Mouse (Mus musculus) urinary bladder, postnatal 4 days (tissue): ENCODE data around the gene Slc25a44.
"Not testable (repeated sequence)": the region's sequence is repeated elsewhere in the genome, so short reads cannot be mapped to it uniquely, and the experiment has no call there.

Experiments used
- DNase-seq, 2 experiments: peaks; one replicate each; pipeline ENCODE4 v3.0.0; 2021 to 2022; ENCODE audit warnings: low spot score in 2 of 2

Gene Slc25a44

DNA sequence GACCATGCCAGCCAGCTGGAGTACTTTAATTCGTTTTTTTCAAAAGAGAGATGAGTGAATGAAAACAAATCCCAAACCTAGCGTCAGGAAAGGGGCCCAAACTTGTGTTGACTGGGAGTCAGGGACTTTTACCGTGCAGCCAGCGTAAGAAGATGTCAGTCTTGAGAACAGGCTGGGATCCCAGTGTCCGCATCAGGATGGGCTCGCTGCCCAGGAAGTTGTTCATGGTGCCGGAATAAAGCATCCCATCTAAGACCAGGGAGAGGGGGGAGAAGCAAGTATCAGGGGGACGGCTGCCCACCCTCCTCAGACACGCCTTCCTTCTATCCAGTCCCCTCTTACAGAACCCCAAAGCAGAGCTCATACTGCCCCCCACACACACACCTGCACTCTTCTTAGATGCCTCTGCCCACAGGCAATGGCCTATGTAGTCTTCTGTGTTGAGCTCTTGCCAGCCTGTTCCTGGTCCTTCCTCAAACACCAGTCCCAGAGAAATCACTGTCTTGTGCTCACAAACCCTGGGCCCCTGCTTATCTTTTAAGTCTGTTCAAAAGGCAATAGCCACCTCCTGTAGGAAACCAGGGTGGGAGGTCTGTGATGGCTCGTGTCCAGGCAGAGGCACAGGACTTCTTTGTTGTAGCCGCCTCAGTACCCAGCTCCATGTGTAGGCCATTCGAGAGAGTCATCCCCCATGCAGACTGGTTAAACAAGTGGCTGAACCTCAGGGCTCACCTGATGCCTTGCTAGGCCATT is 25.6 kb upstream of the Slc25a44 start:
- no peak for DNase-seq

DNA sequence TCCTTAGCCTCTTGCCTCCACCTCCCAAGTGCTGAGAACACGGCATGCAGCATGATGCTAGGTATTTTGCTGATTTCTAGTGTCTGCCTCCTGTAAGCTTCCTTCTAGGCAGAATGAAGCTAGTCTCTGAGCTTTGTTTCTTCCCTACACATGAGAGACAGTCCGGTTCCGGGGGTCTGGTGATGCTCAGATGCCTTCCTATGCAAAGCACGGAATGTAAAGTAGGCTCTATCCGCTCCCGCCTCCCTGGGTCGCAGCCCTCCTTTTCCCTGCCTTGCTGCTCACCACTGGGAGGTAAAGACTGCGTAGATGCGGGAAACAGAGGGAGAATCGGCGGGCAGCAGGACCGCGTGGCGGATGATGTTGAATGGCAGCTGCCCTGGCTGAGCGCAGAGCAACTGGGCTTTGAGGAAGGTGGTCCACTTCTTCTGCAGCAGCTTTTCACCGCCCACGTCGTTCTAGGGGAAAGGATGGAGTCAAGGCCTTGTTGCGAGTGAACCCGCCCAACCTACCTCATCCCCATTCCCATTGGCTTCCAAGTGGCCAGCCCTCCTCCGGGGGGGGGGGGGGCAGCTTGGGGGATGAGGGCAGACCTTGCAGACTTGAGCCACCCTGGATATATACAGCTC is 24.6 kb upstream of the Slc25a44 start:
- DNase-seq = peak in 1 of 2 experiments; percentile 56

DNA sequence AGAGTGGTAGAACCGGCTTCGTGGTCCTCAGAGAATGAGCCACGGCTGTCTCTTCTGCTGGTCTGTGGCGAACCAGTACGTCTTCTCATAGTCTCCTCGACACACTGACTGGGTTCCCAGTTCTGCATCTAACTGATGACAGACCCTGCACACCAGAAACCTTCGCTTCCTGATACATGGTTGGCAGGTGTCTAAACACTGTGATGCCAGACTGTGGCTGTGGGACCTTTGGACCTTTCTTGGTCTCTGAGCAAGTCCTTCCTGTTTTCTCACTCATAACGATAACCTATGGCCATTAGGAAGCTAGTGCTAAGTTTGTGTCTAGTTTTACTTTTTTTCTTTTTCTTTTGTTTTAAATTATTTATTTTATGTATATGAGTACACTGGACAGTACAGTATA is 23.5 kb upstream of the Slc25a44 start:
- no peak for DNase-seq

DNA sequence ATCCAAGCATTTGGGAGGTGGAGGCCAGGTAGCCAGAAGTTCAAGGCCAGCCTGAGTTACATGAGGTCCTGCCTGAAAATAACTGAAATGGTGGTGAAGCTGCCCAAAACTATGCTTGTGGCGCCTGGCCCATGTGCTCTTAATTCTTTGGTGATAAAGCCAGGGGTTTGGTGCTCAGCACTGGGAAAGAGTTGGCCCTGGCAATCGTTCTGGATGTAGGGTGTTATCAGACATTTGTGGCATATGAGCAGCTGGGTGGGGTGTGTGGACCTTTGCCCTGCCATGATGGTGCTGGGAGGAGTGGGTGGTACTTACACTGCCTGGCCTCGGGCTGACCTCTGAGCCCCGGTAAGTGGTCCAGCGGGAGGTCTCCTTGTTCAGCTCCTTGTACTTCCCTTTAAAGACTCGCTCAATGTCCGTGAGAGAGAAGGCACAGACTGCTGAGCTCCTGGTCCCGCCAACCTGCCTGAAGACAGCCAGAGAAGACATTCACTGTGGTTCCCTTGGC is 22.8 kb upstream of the Slc25a44 start:
- no peak for DNase-seq

DNA sequence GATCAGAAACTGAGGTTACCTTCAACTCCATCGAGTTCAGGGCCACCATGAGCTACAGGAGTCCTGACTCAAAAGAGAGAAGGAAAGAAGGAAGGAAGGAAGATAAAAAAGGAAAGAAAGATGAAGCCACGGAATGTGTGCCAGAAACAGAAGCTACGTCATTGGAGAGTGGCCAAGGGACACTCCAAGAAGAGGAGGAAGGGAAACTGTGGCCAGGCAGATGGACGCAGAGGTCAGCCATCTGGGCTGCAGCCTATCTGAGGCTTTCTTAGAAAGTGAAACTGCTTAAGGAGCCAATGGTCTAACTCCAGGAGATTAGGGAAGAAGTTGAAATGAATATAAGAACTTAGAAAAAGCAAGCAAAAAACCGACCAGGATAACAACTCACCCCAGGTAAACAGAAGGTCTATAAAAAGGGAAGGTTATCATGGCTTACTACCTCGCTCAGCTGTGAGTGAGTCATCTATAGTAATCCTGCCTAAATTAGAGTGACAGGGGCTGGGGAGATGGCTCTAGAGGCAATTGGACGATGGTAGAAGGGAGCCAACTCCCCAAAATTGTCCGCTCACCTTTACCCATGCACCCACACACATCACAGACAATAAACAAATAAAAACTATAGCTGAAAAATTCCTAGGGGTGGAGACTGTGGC is 21.7 kb upstream of the Slc25a44 start:
- DNase-seq = no peak

DNA sequence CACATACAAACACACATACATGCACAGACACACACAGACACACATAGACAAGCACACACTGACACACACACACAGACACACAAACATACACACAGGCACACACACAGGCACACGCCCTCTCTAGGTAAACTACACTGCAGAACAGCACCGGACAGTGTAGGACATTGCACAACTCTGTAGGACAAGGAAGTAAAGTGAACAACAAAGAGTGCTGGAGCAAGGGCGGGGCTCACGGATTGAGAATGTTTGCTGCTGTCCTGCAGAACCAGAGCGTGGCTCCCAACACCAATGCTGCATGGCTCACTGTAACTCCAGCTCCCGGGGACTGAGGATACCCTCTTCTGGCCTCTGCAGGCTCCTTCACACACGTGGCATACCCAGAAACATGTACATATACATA is 17.9 kb upstream of the Slc25a44 start:
- DNase-seq = no peak

DNA sequence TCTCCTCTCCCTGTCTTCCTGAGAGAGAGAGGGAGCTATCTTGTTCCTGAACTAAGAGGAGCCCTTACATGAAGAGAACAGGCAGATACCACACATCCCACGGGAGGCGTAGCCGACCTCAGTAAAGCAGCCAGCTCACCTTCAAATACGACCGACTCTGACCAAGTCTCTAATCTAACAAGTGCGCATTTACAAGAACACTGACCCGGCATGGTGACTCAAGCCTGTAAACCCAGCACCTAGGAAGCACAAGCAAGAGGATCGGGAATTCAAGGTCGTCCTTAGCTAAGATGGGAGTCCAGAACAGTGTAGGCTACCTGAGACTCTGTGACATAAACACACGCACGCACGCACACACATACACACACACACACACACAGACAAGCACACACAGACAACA is 17.5 kb upstream of the Slc25a44 start:
- DNase-seq = no peak

DNA sequence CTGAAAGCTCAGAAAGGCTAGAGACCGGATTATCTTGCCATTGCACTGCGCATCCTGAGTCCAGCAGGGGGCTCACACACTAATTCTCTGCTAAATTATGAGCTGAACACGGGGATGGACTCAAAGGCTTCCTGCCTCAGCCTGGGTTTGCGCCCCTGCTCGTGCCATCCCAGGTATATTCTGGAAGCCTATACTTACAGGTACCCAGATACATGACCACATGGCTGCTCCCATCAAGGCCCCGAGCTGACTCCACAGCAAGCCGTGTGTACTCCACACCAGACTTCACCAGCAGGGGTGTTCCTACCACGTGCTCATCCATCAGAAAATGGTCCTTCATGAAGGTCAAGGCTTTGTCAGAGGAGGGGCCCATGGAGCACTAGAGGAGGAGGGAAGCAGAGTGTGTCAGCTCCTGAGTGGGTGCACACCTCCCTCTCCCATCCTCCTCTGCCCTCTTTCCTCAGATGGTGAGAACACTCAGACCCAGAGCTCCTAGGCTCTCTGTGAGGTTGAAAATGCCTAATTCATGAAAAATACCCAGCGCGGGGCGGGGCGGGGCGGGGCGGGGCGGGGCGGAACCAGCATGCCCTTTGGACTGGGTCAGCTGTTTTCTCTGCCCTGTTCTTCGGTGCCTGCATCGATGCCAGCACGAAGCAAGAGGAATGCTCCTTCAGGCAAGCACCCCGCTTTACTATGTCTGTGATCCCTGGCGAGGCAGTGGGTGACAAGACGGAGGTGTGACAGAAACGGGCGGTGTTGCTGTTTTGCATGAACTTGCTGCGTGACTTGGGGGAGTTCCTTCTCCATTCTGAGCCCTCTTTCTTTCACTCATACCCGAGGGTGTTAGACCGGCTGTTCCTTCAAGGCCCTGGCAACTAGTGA is 15.8 kb upstream of the Slc25a44 start:
- DNase-seq = no peak

DNA sequence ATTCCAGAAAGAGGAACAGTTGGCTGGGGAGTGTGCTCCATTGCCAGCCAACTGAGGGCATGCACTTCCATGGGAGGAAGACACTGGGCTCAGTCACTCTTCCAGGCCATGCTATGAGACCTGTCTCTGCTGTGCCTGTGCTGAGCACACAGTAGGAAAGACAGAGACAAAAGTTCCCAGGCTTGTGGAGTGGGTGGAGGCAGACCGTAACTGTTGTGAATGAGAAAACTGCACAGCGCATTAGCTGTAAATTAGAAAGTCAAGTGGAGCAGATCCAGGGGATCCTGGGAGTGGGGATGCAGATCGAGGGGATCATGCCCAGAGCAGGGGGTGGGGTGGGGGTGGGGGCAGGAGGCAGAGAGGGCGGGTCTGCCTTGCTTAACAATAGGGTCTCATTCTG is 14.6 kb upstream of the Slc25a44 start:
- DNase-seq = no peak

DNA sequence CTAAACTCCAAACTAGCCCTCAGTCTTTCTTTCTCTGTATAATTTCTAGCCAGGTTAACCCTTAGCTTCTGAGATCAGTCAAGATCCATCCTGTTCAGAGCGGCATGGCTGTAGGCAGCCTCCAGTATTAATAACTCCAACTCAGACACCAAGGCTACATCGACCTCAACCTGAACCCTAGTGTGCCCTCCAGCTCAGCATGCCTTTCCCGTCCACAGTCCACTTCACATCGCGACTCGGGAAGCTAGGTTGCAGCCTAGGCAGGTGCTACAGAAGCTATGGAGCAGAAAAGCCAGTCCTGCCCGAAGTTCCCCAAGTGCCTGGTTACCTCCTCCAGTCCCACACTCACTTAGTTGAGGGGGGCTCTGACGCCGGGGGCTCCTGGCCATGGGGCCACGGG is 12.5 kb upstream of the Slc25a44 start:
- no peak for DNase-seq

DNA sequence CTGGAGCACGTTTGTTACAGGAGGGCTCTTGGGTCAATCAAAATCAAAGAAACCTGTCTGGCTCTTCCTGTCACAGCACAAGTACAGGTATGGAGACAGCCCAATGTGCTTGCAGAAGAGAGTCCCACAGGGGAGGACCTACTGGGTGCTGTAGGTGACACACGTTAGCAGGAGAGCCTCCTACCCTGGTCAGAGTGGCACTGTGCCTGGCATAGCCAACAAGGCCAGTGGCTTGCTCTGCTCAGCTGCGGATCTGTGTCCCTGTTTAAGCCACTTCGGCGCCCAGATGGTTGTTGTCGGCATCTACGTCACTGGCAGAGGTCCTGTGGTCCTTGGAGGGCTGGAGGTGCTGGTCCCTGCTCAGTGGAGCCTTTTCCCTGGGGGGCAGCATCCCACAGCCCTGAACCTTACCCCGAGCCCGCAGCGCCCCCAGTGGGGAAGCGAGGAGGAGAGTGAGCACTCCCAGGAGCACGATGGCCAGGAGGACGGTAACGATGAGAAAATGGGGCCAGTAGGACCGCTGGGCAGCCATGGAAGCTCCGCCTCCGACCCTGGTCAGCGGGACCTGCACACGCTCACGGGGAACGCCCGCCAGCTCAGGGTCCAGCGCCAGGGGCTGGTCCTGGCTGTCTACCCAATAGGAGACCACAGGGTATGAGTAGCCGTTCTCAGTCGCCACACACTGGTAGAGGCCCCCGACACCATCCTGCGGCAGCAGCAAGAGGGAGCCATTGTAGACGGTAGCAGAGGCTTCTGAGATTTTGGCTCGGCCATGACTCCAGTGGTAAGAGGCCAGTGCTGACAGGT is 11.7 kb upstream of the Slc25a44 start:
- peak in 1 of 2 experiments; percentile 35 for DNase-seq

DNA sequence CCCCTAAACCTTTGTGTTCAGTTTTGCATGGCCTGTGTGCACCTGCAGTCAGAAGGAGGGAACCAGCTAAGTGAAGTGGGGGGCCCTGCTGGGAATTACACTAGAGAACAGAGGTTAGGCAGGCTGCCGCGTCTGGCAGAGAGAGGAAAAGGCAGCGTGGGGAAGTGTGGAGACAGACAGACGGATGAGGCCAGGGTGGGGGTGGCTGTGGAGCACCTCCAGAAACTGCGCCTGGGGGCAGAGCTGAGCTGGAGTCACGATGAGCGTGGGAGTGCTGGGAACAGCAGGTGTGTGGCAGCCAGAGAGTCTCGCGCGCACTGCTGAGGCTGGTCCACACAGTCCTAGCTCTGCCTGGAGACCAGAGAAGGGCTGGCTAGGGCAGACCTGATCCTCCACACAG is 10.6 kb upstream of the Slc25a44 start:
- DNase-seq = no peak

DNA sequence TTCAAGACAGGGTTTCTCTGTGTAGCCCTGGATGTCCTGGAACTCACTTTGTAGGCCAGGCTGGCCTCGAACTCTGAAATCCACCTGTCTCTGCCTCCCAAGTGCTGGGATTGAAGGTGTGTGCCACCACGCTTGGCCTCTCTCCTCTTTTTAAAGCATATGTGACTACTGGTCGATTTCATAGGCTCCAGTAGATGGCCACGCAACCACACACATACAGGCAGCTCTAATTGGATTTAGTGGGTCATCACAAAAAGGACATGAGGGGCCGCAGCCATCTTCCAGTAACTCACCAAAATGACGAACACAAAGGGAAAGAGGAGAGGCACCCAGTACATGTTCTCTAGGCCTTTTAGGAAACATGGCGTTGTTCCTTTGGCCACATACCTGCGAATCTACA is 3.7 kb upstream of the Slc25a44 start:
- not testable (repeated sequence) for DNase-seq

DNA sequence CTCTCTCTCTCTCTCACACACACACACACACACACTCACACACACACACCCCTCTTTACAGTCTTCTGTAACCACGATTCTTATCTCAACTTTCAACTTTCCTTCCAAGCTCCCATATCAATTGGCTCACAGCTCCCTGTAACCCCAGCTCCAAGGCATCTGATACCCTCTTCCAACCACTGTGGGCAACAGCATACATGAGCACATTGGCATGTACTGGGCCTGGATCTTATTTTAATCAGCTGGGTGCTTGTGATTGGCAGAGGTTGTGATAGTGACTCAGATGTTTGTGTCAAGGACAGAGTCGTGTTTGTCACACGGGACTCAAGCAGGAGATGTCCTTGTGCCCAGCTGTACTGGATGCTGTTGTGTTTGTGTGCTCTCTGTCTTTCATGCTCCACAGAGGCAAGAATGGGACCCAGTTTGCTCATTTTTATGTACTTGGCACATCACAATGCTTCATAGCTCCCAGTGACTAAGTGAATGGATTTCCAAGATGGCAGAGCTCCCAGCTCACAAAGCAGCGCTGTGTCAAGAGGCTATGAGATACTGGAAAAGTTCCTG is 2.5 kb upstream of the Slc25a44 start:
- no peak for DNase-seq

DNA sequence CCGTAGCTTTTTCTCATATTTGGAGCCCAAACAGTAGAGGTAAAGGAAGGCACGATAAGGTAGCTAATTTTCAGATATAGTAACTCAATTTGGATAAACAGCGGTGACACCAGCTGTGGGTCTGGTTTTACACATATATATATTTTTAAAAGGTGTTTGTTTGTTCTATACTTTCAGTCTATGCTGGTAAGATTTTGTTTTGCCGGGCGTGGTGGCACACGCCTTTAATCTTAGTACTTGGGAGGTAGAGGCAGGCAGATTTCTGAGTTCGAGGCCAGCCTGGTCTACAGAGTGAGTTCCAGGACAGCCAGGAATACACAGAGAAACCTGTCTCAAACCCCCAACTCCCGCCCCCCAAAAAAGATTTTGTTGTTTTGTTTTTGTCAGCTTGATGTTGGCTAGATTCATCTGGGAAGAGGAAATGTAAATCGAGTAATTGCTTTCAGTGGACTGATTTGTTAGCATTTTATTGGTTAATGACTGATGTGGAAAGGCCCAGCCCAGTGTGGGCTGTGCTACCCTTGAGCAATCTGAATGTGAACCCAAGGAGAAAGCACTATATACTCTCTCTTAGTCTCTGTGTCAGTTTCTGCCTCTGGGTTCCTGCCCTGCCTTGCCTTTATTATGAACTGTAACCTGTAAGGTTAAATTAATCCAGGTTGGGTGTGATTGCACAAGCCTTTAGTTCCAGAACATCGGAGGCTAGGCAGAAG is 925 bp upstream of the Slc25a44 start:
- no peak for DNase-seq

DNA sequence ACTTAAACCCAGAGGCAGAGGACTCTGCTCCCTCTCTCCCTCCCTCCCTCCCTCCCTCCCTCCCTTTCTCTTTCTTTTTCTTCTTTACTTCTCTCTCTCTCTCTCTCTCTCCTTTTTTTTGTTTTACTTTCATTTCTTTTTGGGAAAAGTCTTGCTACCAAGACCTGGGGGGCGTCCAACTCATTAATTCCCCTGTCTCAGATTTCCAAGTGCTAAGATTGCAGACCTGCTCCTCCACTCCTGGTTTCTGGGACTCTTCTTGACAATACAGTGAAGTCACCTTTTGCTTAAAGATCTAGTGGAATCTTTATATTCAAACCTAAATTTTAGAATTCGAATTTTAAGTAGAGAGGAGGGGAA is 371 bp upstream of the Slc25a44 start:
- DNase-seq = no peak

DNA sequence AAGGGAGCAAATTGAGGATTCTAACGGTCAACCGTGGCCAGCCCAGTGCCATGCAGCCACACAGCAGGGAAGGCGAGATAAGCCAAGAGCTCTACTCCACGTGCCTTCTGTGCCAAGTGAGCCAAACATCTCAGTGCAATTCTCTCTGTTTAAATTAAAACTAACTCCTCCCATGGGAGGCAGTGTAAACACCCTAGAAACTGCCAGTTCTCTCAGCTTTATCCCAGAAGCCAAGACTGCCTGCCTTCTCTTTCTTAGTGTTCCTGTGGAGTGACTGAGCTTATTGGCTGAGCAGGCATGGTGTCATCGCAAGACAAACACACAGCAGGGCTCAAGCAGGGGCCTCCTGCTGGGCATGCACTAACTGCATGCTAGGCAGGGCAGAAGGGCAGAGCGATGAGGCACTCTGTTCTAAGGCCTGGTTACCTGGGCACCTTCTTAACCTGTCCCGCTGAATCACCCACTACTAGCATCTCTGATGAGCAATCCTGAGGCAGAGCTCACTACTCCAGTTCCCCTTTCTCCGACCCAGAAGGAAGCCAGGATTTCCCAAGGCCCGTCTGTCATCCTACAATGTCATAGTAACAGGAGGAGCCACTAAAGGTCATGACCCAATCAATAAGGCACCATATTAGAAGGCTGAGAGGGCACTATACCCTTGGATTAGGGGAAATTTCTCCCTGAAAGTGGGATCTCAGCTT is 2.8 kb downstream of the Slc25a44 start:
- DNase-seq = no peak

DNA sequence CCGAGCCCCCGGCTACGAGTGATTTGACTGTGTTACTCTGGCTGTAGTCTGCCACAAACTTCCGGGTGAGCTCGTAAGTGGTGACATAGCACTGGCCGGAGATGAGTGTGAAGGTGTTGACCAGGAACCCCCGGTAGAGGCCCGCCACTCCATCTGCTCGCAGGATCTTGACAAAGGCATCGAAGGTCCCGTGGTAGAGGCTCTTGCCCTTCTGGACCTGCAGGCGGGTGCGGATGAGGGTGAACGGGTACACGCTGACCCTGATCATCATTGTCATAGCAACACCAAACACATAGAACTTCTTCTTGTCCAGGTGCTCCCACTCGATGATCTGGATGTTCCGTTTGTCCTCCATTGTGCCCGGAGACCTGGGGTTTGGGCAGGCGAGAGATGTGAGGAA is 4.2 kb downstream of the Slc25a44 start:
- DNase-seq = no peak

DNA sequence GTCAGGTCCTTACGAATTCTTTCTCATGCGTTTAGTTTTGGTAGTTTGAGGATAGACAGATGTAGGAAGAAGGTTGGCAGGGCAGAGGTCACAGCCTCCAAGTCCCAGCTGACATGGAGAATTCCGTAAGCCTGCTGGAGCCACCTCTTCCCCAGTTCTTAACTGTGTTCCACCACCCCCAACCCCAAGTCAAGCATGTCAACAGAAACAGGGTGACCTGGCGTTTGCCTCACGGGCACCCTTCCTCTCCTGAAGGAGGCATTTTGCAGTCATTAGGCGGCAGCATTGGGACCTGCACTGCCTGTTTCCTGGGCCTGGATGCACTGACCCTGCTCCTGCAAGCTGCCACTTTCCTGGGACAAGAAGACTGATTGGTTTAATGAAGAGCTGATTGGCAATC is 6.9 kb downstream of the Slc25a44 start:
- no peak for DNase-seq

DNA sequence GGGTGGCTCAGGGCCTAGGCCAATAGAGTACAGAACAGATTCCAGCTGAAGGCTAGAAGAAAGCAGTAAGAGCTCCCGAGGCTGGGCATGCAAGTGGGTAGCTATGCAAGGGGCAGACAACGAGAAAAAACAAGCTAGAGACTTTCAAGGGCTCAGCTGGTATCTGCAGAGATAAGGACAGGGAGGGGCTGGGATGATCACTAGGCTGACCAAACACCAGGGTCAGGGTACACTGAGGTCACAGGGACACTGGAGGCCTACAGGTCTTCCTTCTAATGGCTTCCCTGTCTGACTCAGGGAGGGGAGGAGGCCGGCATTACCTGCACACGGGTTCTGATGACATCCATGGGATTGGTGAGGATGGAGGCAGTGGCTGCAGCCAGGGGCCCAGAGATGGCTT is 9.3 kb downstream of the Slc25a44 start:
- DNase-seq = no peak
